Mouse (Mus musculus) B cell, adult (primary cell): ENCODE measurements around the gene Zbtb8a. TPM values are rescaled to one million over a fixed set of nuclear protein-coding genes. Genes with fewer than 3 reads are reported as not detected.

Experiments
- total RNA-seq: library from RNA; stranded (reverse); gene quantifications from 4 replicates; pipeline ENCODE4 v1.2.4, GENCODE M21; 2023; ENCODE audit not compliant: inconsistent age

Gene Zbtb8a
- total RNA-seq: 2.7 to 3.6 TPM (median 3.1 TPM) in 4 replicates

GRCm38 (mm10) chr4:129377601-129378390 is at the start of gene Zbtb8a:
TSS of gene Zbtb8a (minus strand) at chr4:129378116.

DNA sequence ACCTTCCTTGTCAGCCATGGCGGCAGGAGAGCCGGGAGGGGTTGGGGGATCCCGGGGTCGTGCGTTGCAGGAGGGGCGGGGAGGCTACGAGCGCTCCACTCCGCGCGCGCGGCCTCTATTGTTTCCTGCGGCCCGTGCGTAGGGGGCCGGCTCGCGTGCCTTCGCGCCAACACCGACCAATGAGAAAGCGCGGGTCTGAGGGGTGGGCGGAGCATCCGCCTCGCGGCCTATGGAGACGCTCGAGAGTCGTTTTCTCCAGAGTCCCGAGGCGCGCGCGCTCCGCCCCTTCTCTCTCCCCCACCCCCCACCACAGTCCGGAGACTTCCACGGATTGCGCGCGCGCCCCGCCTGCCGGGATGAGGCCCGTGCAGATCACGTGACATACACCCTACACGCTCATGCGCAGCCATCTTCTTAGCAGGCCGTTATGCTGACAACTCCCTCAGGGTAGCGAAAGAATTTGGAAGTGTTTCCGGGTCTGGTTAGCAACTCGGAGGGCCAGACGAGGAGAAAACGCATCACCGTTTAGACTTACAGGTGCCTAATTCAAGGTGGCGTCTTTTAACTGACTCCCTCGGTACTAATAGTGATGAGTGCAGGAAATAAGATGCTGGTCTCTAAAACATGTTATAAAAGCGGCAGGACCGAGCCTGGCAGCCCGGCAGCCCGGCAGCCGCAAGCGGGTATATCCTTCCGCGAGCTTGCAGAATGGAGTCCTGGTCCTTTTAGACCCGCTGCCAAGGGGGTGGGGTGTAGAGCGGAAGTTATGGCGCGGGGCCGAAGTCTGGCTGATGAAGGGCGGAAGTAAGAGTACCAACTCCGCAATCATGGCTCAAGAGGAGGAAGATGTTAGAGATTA is 42.5 kb downstream of the Zbtb8a start, which contains the start of the genes Rbbp4 and Zbtb8os:
Gene Rbbp4 (minus strand): TSS at position 155 of the 859 bp plus-strand sequence.
Gene Zbtb8os (plus strand): TSS at position 480 of the 859 bp plus-strand sequence.

Other genes with a start within 250 kb of the Zbtb8a start
- not detected in 4 replicates for gene Fndc5, start 241.1 kb downstream of the Zbtb8a start, total RNA-seq
- gene S100pbp, start 188.4 kb downstream of the Zbtb8a start, total RNA-seq: 39.2 to 47.0 TPM (median 44.0 TPM) in 4 replicates
- gene Yars, start 188.4 kb downstream of the Zbtb8a start, total RNA-seq: 43.8 to 56.6 TPM (median 48.5 TPM) in 4 replicates
- gene C77080, start 116.7 kb downstream of the Zbtb8a start, total RNA-seq: 0.12 to 0.58 TPM (median 0.33 TPM) in 4 replicates
- not detected in 4 replicates for gene Sync, start 90.5 kb downstream of the Zbtb8a start, total RNA-seq
- gene Rbbp4, start 42.7 kb downstream of the Zbtb8a start, total RNA-seq: 166 to 175 TPM (median 171 TPM) in 4 replicates
- gene Zbtb8os, start 42.4 kb downstream of the Zbtb8a start, total RNA-seq: 37.3 to 44.0 TPM (median 41.2 TPM) in 4 replicates
- not detected in 4 replicates for gene Zbtb8b, start 62.7 kb upstream of the Zbtb8a start, total RNA-seq
- gene Bsdc1, start 83.5 kb upstream of the Zbtb8a start, total RNA-seq: 128 to 135 TPM (median 129 TPM) in 4 replicates
- 0.42 to 0.81 TPM in 2 of 4 replicates, not detected in the others for gene Tssk3, start 112.9 kb upstream of the Zbtb8a start, total RNA-seq
- 0.96 to 2.4 TPM (median 0.99 TPM) in 3 of 4 replicates, not detected in the other for gene Fam229a, start 113.1 kb upstream of the Zbtb8a start, total RNA-seq
- 75.1 to 90.8 TPM (median 82.9 TPM) in 4 replicates for gene Marcksl1, start 135.5 kb upstream of the Zbtb8a start, total RNA-seq
- 156 to 175 TPM (median 161 TPM) in 4 replicates for gene Hdac1, start 164.6 kb upstream of the Zbtb8a start, total RNA-seq
- gene Lck, start 195.5 kb upstream of the Zbtb8a start, total RNA-seq: 25.0 to 36.7 TPM (median 29.8 TPM) in 4 replicates
- gene Fam167b, start 200.4 kb upstream of the Zbtb8a start, total RNA-seq: not detected in 4 replicates
- gene Eif3i, start 222.5 kb upstream of the Zbtb8a start, total RNA-seq: 156 to 162 TPM (median 160 TPM) in 4 replicates
- gene Tmem234, start 222.6 kb upstream of the Zbtb8a start, total RNA-seq: 111 to 128 TPM (median 118 TPM) in 4 replicates
- gene Dcdc2b, start 236.1 kb upstream of the Zbtb8a start, total RNA-seq: 0.84 to 2.4 TPM (median 1.4 TPM) in 4 replicates
- 16.6 to 21.8 TPM (median 18.0 TPM) in 4 replicates for gene Iqcc, start 241.0 kb upstream of the Zbtb8a start, total RNA-seq
- gene Ccdc28b, start 245.8 kb upstream of the Zbtb8a start, total RNA-seq: 14.4 to 21.1 TPM (median 17.6 TPM) in 4 replicates